Mouse (Mus musculus) hindbrain, embryonic 13.5 days (tissue): ENCODE data around the gene Map4. TPM values are rescaled to one million over a fixed set of nuclear protein-coding genes. Genes with fewer than 3 reads are reported as not detected.

Source experiments
- ATAC-seq: fragments of 200-750 bp; cut with Nextera tagmentation; 2 replicates; pipeline ENCODE4 v1.8.0; 2017; ENCODE audit warnings: moderate TSS enrichment; ENCODE audit not compliant: low FRiP score
- H3K27ac ChIP-seq: fragments of 300-500 bp; sonication (generic); 2 replicates; pipeline ENCODE4 v1.5.1; 2015; ENCODE audit warnings: inconsistent platforms, mild to moderate bottlenecking, moderate library complexity
- H3K27me3 ChIP-seq: fragments of 300-500 bp; sonication (generic); 2 replicates; pipeline ENCODE4 v1.6.1; 2015; ENCODE audit warnings: mild to moderate bottlenecking, inconsistent platforms
- H3K36me3 ChIP-seq: fragments of 300-500 bp; sonication (generic); 2 replicates; pipeline ENCODE4 v1.6.1; 2015; ENCODE audit warnings: mild to moderate bottlenecking, inconsistent platforms
- H3K4me1 ChIP-seq: fragments of 300-500 bp; sonication (generic); replicated peaks from 2 replicates; pipeline ENCODE4 v1.6.1; 2015; ENCODE audit warnings: inconsistent platforms
- H3K4me2 ChIP-seq: fragments of 300-500 bp; sonication (generic); 2 replicates; pipeline ENCODE4 v1.6.1; 2015; ENCODE audit warnings: inconsistent platforms, mild to moderate bottlenecking, moderate library complexity
- H3K4me3 ChIP-seq: fragments of 300-500 bp; sonication (generic); 2 replicates; pipeline ENCODE4 v1.5.1; 2015; ENCODE audit warnings: mild to moderate bottlenecking, inconsistent platforms
- H3K9ac ChIP-seq: fragments of 300-500 bp; sonication (generic); 2 replicates; pipeline ENCODE4 v1.6.1; 2015; ENCODE audit warnings: mild to moderate bottlenecking, inconsistent platforms
- H3K9me3 ChIP-seq: fragments of 300-500 bp; sonication (generic); 2 replicates; pipeline ENCODE4 v1.6.1; 2016; ENCODE audit warnings: inconsistent platforms
- WGBS: fragments of 180-500 bp; shearing (Covaris S2); methylation state at CpG from one replicate; pipeline ENCODE4 v1.1.7; 2015; 5-methylcytosine and 5-hydroxymethylcytosine counted together
- polyA plus RNA-seq: library from polyadenylated mRNA; unstranded; fragments of >200 nt; fragmentation: Nextera tagmentation; extraction: Ambion mirVana; gene quantifications from 2 replicates; pipeline ENCODE4 v1.2.1, GENCODE M21; 2015

Map4 gene
- polyA plus RNA-seq, 1 experiment from 2014 or later = 156 TPM

DNA sequence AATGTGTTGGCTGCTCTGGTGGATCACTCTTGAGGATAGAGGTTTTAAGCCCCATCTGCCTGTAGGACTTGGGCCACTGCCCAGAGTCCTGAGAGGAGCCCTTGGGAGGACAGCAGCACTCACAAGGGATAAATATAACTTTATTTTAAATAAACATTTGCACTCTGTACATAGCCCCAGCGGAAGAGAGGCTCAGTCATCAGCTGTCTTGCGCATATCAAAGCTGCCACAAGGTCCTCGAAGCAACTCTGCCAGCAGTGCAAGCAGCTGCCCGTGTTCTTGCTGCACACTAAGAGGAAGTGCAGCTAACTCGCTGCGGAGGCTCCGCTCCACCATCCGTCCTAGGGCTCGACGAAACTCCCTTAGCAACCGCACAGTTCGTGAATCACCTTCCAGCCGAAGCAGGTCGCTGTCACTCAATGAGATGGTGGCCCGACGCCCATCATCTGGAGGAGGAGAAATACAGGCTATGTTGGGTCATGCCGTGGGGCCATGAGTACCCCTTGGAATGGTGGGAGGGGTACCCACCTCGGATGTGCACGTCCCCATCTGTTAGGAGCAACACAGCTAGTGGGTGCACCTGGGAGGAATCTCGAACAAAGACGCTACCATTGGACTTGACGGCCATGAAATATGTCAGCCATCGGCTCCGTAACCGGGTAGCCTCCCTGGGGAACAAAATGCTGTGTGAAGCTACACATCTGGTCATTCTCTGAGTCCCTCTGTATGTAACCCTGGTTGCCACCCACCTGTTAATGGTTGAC, 153.1 kb downstream of the Map4 start:
- H3K4me1 ChIP-seq = no peaks in the 10 kb centered on the region
- peaks cover 99% of the 10 kb centered on the region for H3K36me3 ChIP-seq
- no peak overlapping the region for H3K9ac ChIP-seq
- H3K27ac ChIP-seq = peak overlapping the region; percentile 8; the same call in 1 of the 2 replicates
- WGBS = 83% methylated on average over 25 of the region's 25 CpGs
- no peaks in the 10 kb centered on the region for H3K27me3 ChIP-seq
- H3K9me3 ChIP-seq = no peaks in the 10 kb centered on the region
- ATAC-seq = peak; percentile 9; the same call in 1 of the 2 replicates
- no peak overlapping the region for H3K4me2 ChIP-seq
- no peak overlapping the region for H3K4me3 ChIP-seq

GRCm38 (mm10) chr9:110085693-110086092, 154.4 kb downstream of the Map4 start:
- ATAC-seq = no peak
- Histone ChIP-seq H3K4me2 (no peak overlapping the region), H3K36me3 (peaks cover 99% of the 10 kb centered on the region), H3K27me3 (no peaks in the 10 kb centered on the region), H3K9ac (no peak overlapping the region), H3K4me3 (no peak overlapping the region), H3K27ac (peak overlapping the region; percentile 8; the same call in 1 of the 2 replicates), H3K9me3 (no peaks in the 10 kb centered on the region), H3K4me1 (no peaks in the 10 kb centered on the region)
- WGBS = 91% methylated on average over 8 of the region's 8 CpGs

- H3K36me3 ChIP-seq = peaks cover 94% of the 10 kb centered on the region
- H3K4me1 ChIP-seq = no peaks in the 10 kb centered on the region
- no peak for ATAC-seq
- H3K27ac ChIP-seq = no peak overlapping the region
- no peaks in the 10 kb centered on the region for H3K9me3 ChIP-seq
- H3K27me3 ChIP-seq = no peaks in the 10 kb centered on the region
- H3K4me2 ChIP-seq = no peak overlapping the region
- 83% methylated on average over 4 of the region's 4 CpGs for WGBS
- H3K9ac ChIP-seq = no peak overlapping the region
- H3K4me3 ChIP-seq = no peak overlapping the region
Measured at GRCm38 (mm10) chr9:110093303-110093702, 162.0 kb downstream of the Map4 start.

GRCm38 (mm10) chr9:110094761-110095160, 163.5 kb downstream of the Map4 start:
- ATAC-seq = no peak
- no peak overlapping the region for H3K4me2 ChIP-seq
- H3K9me3 ChIP-seq = no peaks in the 10 kb centered on the region
- no peaks in the 10 kb centered on the region for H3K27me3 ChIP-seq
- H3K4me1 ChIP-seq = no peaks in the 10 kb centered on the region
- 96% methylated on average over 4 of the region's 4 CpGs for WGBS
- no peak overlapping the region for H3K27ac ChIP-seq
- H3K36me3 ChIP-seq = peaks cover 93% of the 10 kb centered on the region
- no peak overlapping the region for H3K9ac ChIP-seq
- no peak overlapping the region for H3K4me3 ChIP-seq

DNA sequence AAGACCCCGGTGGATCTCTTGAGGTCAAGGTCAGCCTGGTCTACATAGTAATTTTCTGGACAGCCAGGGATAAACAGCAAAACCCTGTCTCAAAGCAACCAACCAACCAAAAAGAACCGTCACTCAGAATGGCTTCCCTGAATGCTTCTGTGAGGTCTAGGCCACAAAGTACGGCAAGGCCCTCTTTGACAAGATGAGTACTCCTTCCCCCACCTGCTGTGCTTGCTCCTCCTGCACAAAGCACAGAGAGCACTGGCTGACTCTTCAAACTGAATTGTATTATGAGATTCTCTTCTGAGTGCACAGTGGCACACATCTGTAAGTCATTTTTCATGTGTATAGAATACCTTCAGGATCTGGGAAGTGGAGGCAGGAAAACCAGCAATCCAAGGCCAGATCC, 166.5 kb downstream of the Map4 start:
- Histone ChIP-seq H3K9ac (no peak overlapping the region), H3K4me2 (no peak overlapping the region), H3K4me3 (no peak overlapping the region), H3K4me1 (peaks cover 10% of the 10 kb centered on the region), H3K9me3 (no peaks in the 10 kb centered on the region), H3K36me3 (peaks cover 78% of the 10 kb centered on the region), H3K27me3 (no peaks in the 10 kb centered on the region), H3K27ac (no peak overlapping the region)
- ATAC-seq = no peak
- 85% methylated on average over 3 of the region's 3 CpGs for WGBS

GRCm38 (mm10) chr9:110100627-110101600, 169.7 kb downstream of the Map4 start:
- H3K4me3 ChIP-seq = peak overlapping the region; percentile 77
- H3K9me3 ChIP-seq = no peaks in the 10 kb centered on the region
- peaks cover 10% of the 10 kb centered on the region for H3K4me1 ChIP-seq
- H3K4me2 ChIP-seq = peak overlapping the region; percentile 90
- H3K36me3 ChIP-seq = peaks cover 80% of the 10 kb centered on the region
- peak overlapping the region; percentile 56; the same call in 1 of the 2 replicates for H3K27ac ChIP-seq
- WGBS = 3% methylated on average over 41 of the region's 41 CpGs
- no peaks in the 10 kb centered on the region for H3K27me3 ChIP-seq
- ATAC-seq = peak; percentile 98
- H3K9ac ChIP-seq = peak overlapping the region; percentile 86

- Histone ChIP-seq H3K4me1 (peaks cover 25% of the 10 kb centered on the region), H3K36me3 (peaks cover 30% of the 10 kb centered on the region), H3K27ac (peak overlapping the region; percentile 98), H3K9ac (peak overlapping the region; percentile 97), H3K9me3 (no peaks in the 10 kb centered on the region), H3K27me3 (no peaks in the 10 kb centered on the region), H3K4me2 (peak overlapping the region; percentile 75), H3K4me3 (peak overlapping the region; percentile 88)
- ATAC-seq = no peak
- WGBS = 8% methylated on average over 10 of the region's 10 CpGs
Measured at GRCm38 (mm10) chr9:110116353-110116976, 185.2 kb downstream of the Map4 start.

- Histone ChIP-seq H3K4me3 (peak within 1 kb of the TSS; percentile 88), H3K27ac (peak within 1 kb of the TSS; percentile 98), H3K4me1 (peaks cover 25% of the 10 kb centered on the region), H3K9me3 (no peaks in the 10 kb centered on the region), H3K9ac (peak within 1 kb of the TSS; percentile 97), H3K27me3 (no peaks in the 10 kb centered on the region), H3K36me3 (peaks cover 23% of the 10 kb centered on the region), H3K4me2 (peak within 1 kb of the TSS; percentile 82)
- ATAC-seq = peak; percentile 97
- WGBS = under 1% methylated on average over 75 of the region's 79 CpGs
Measured at GRCm38 (mm10) chr9:110116977-110117778, 185.9 kb downstream of the Map4 start, which contains the start of gene Smarcc1. Gene Smarcc1, plus strand, starts transcription at chr9:110117708.

DNA sequence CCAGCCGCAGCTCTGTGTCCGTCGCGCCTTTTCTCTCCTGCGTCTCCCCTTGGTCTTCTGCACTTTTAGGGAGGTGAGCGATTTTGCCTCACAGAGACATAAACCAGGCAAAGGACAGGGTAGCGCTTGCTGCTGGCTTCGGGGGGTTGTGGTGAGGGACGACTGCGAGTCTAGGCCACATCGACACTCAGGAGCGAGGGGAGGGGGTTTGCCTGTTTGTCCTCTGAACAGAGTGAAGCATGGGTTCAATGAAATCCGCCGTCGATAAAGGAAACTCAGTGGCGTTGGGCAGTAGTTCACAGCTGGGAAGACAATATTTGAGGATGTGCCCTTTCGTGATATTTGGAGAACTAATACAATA, 186.5 kb downstream of the Map4 start, which contains the start of gene Dhx30:
Gene Dhx30, minus strand, starts transcription at position 52 of the 361 bp plus-strand sequence.
- Histone ChIP-seq H3K4me3 (peak within 1 kb of the TSS; percentile 88), H3K27me3 (no peaks in the 10 kb centered on the region), H3K36me3 (peaks cover 17% of the 10 kb centered on the region), H3K9me3 (no peaks in the 10 kb centered on the region), H3K4me1 (peaks cover 25% of the 10 kb centered on the region), H3K4me2 (peak within 1 kb of the TSS; percentile 82), H3K9ac (peak within 1 kb of the TSS; percentile 97), H3K27ac (peak within 1 kb of the TSS; percentile 98)
- ATAC-seq = peak; percentile 53
- under 1% methylated on average over 17 of the region's 17 CpGs for WGBS

- Histone ChIP-seq H3K4me2 (peak overlapping the region; percentile 82), H3K27me3 (no peaks in the 10 kb centered on the region), H3K9ac (peak overlapping the region; percentile 97), H3K4me1 (peaks cover 25% of the 10 kb centered on the region), H3K27ac (peak overlapping the region; percentile 98), H3K9me3 (no peaks in the 10 kb centered on the region), H3K4me3 (peak overlapping the region; percentile 88), H3K36me3 (peaks cover 12% of the 10 kb centered on the region)
- WGBS = 45% methylated on average over 1 of the region's 1 CpGs
- no peak for ATAC-seq
Measured at GRCm38 (mm10) chr9:110118249-110118648, 187.0 kb downstream of the Map4 start.

- peaks cover 14% of the 10 kb centered on the region for H3K4me1 ChIP-seq
- 85% methylated on average over 4 of the region's 4 CpGs for WGBS
- H3K27me3 ChIP-seq = no peaks in the 10 kb centered on the region
- no peak overlapping the region for H3K4me2 ChIP-seq
- no peaks in the 10 kb centered on the region for H3K36me3 ChIP-seq
- ATAC-seq = no peak
- no peak overlapping the region for H3K27ac ChIP-seq
- H3K9me3 ChIP-seq = no peaks in the 10 kb centered on the region
- no peak overlapping the region for H3K4me3 ChIP-seq
- no peak overlapping the region for H3K9ac ChIP-seq
Measured at GRCm38 (mm10) chr9:110121424-110121823, 190.2 kb downstream of the Map4 start.
